Mouse (Mus musculus): ENCODE data around the gene Itpkb. TPM values are rescaled to one million over a fixed set of nuclear protein-coding genes. Genes with fewer than 3 reads are reported as not detected.

The Itpkb gene
- polyA plus RNA-seq, 1 experiment from 2014 or later = 3.4 TPM

GRCm38 (mm10) chr1:180393873-180394272 is 63.6 kb downstream of the Itpkb start:
- WGBS = 89% methylated on average over 12 of the region's 12 CpGs
- Histone ChIP-seq H3K9me3 (no peaks in the 10 kb centered on the region), H3K4me2 (no peak overlapping the region), H3K9ac (no peak overlapping the region), H3K27me3 (no peaks in the 10 kb centered on the region), H3K4me3 (no peak overlapping the region), H3K27ac (no peak overlapping the region), H3K4me1 (replicated peaks) (no peaks in the 10 kb centered on the region; the same call in 1 of the 2 replicates), H3K36me3 (no peaks in the 10 kb centered on the region)
- no peak; the same call in 1 of the 2 replicates for ATAC-seq (ENCODE audit: low FRiP score)

DNA sequence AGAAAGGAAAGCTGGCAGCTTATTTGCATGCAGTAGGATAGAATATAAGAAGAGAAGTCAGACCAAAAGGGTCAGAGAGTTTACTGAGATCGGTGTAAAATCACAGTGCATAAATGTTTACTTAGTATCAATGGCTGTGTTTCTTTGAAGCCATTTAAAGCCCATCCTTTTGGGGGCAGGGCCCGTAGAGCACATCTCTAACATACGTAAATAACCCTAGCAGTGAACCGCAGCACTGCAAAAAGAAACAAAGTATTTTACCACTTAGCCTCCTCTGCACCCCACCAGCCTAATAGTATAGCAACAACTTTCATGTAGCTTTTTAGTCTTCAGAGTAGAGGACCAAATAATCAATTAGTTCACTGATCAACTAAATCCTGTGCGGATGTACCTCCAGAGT is 67.4 kb downstream of the Itpkb start:
- H3K27ac ChIP-seq = no peak overlapping the region
- no peaks in the 10 kb centered on the region for H3K36me3 ChIP-seq
- H3K4me2 ChIP-seq = no peak overlapping the region
- H3K4me3 ChIP-seq = no peak overlapping the region
- no peaks in the 10 kb centered on the region for H3K4me1 ChIP-seq (replicated peaks)
- H3K27me3 ChIP-seq = no peaks in the 10 kb centered on the region
- H3K9me3 ChIP-seq = no peaks in the 10 kb centered on the region
- ATAC-seq (ENCODE audit: low FRiP score) = no peak
- 72% methylated on average over 5 of the region's 5 CpGs for WGBS
- H3K9ac ChIP-seq = no peak overlapping the region

- no peaks in the 10 kb centered on the region for H3K9me3 ChIP-seq
- H3K4me2 ChIP-seq = no peak overlapping the region
- no peak for ATAC-seq (ENCODE audit: low FRiP score)
- H3K27ac ChIP-seq = no peak overlapping the region
- H3K4me1 ChIP-seq (replicated peaks) = no peaks in the 10 kb centered on the region; the same call in 1 of the 2 replicates
- H3K27me3 ChIP-seq = no peaks in the 10 kb centered on the region
- 78% methylated on average over 3 of the region's 3 CpGs for WGBS
- no peaks in the 10 kb centered on the region for H3K36me3 ChIP-seq
- H3K4me3 ChIP-seq = no peak overlapping the region
- no peak overlapping the region for H3K9ac ChIP-seq
These were observed 68.2 kb downstream of the Itpkb start for GRCm38 (mm10) chr1:180398446-180398845.

DNA sequence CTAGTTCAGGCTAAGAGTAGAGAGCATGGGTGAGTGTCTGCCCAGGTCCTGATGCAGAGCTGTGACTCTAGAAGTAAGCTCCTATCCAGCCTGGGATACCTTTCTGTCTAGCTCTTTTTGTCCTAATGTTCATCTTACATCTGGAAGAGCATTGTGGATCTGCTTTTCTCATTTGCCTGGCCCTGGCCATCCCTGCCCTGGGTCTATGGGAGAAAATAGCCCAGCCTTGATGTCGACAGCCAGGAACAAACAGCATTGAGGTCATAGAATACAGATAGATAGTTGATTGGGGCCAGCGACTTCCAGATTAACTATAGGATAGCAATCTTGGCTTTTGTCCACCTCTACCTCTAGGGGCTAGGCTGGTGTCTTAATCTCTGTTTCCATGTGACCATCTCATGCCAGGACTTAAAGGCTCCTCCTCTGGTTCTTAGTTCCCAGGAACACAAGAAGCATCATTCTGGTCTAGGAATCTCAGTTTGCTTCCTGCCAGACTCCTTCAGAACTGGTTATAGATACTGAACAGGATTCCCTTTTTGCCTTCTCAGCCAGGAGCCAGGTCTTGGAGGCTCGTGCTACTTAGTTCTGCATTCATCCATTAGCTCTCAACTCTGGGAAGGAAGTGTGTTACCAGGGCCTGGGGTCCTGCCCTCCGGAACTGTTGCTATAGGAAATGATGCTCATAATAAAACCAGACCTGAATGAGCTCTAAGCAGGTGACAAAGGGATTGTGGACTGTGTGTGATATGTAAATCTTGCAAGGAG is 70.6 kb downstream of the Itpkb start:
- H3K36me3 ChIP-seq = no peaks in the 10 kb centered on the region
- no peaks in the 10 kb centered on the region for H3K9me3 ChIP-seq
- no peak overlapping the region for H3K4me3 ChIP-seq
- H3K4me2 ChIP-seq = no peak overlapping the region
- H3K9ac ChIP-seq = no peak overlapping the region
- peaks cover 3% of the 10 kb centered on the region; the same call in 1 of the 2 replicates for H3K4me1 ChIP-seq (replicated peaks)
- H3K27me3 ChIP-seq = no peaks in the 10 kb centered on the region
- ATAC-seq (ENCODE audit: low FRiP score) = no peak
- WGBS = 86% methylated on average over 4 of the region's 4 CpGs
- H3K27ac ChIP-seq = no peak overlapping the region

DNA sequence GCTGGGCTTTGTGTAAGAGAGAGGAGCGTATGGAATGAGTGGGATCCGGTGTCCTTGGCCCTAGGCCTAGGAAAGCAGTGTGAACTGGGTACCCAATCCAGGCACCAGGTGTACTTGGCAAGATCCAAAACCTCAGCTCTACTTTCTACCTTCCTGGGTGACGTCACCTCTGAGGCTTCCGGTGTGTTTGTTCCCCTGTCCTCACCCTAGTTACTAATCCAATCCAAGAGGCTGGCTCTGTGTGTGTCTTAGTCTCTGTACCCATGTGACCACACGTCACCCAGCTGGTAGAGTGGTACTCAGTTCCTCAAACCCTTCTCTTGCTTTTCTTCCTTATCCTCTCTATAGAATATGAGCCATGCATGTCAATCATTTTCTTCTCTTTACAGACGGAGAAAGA is 71.4 kb downstream of the Itpkb start:
- WGBS = 90% methylated on average over 6 of the region's 6 CpGs

DNA sequence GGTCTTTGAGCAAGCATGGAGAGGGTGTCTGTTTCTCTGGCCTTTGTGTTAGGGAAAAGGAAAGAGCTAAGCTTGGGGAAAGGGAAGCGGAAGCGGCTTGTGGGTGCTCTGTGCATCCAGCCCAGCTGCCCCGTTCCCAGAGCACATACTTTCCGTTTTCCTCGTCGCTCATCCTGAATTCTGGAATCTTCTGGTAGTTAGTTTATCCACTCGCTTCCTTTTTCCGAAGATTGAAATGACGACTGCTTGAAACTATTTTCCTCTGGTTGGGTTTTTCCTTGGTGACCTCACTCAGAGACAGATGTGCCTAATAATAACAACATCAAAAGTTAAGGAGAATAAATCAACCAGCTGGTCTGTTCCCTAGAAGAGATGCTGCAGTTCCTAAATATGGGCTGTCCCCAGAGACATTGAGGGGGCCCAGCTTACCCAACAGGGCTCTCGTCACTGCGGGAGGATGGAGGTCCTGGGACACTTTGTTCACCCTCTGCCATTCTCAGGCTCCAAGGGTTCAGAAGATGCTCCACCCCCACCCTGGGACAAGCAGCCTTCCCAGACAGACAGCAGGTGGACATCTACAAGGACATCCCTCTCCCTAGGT is 72.3 kb downstream of the Itpkb start:
- H3K9ac ChIP-seq = no peak overlapping the region
- no peak overlapping the region for H3K27ac ChIP-seq
- H3K4me3 ChIP-seq = no peak overlapping the region
- peaks cover 16% of the 10 kb centered on the region for H3K4me1 ChIP-seq (replicated peaks)
- no peaks in the 10 kb centered on the region for H3K36me3 ChIP-seq
- H3K4me2 ChIP-seq = no peak overlapping the region
- no peak for ATAC-seq (ENCODE audit: low FRiP score)
- WGBS = 89% methylated on average over 11 of the region's 11 CpGs
- no peaks in the 10 kb centered on the region for H3K27me3 ChIP-seq
- no peaks in the 10 kb centered on the region for H3K9me3 ChIP-seq

More for the DNA sequence above, 71.4 kb downstream of the Itpkb start:
- Histone ChIP-seq H3K9me3 (no peaks in the 10 kb centered on the region), H3K9ac (no peak overlapping the region), H3K4me2 (no peak overlapping the region), H3K27ac (0 out of 2 replicates have a peak overlapping the region, but pooled peaks have one; percentile 18), H3K4me3 (no peak overlapping the region), H3K27me3 (no peaks in the 10 kb centered on the region), H3K4me1 (replicated peaks) (peaks cover 8% of the 10 kb centered on the region), H3K36me3 (no peaks in the 10 kb centered on the region)
- no peak for ATAC-seq (ENCODE audit: low FRiP score)

- Histone ChIP-seq H3K9me3 (no peaks in the 10 kb centered on the region), H3K27me3 (no peaks in the 10 kb centered on the region), H3K36me3 (no peaks in the 10 kb centered on the region), H3K4me2 (no peak overlapping the region), H3K4me3 (no peak overlapping the region), H3K9ac (no peak overlapping the region), H3K27ac (no peak overlapping the region; the same call in none of the 2 replicates), H3K4me1 (replicated peaks) (peaks cover 19% of the 10 kb centered on the region)
- 92% methylated on average over 8 of the region's 8 CpGs for WGBS
- ATAC-seq (ENCODE audit: low FRiP score) = no peak
These were observed 73.0 kb downstream of the Itpkb start for GRCm38 (mm10) chr1:180403357-180403693.

- 73% methylated on average over 32 of the region's 32 CpGs for WGBS
- H3K9me3 ChIP-seq = no peaks in the 10 kb centered on the region
- H3K4me2 ChIP-seq = no peak overlapping the region
These were observed 73.7 kb downstream of the Itpkb start for GRCm38 (mm10) chr1:180403694-180404606.

GRCm38 (mm10) chr1:180404706-180405105 is 74.4 kb downstream of the Itpkb start:
- Histone ChIP-seq H3K4me3 (no peak overlapping the region), H3K27ac (peak overlapping the region; percentile 60), H3K9me3 (no peaks in the 10 kb centered on the region), H3K4me1 (replicated peaks) (peaks cover 19% of the 10 kb centered on the region), H3K27me3 (no peaks in the 10 kb centered on the region), H3K4me2 (no peak overlapping the region), H3K9ac (no peak overlapping the region), H3K36me3 (no peaks in the 10 kb centered on the region)
- no peak for ATAC-seq (ENCODE audit: low FRiP score)
- WGBS = 91% methylated on average over 3 of the region's 3 CpGs

More at GRCm38 (mm10) chr1:180403694-180404606, 73.7 kb downstream of the Itpkb start:
- ATAC-seq (ENCODE audit: low FRiP score) = no peak
- H3K4me3 ChIP-seq = no peak overlapping the region
- H3K27ac ChIP-seq = peak overlapping the region; percentile 60
- H3K9ac ChIP-seq = no peak overlapping the region
- no peaks in the 10 kb centered on the region for H3K36me3 ChIP-seq
- no peaks in the 10 kb centered on the region for H3K27me3 ChIP-seq
- H3K4me1 ChIP-seq (replicated peaks) = peaks cover 19% of the 10 kb centered on the region

- H3K27ac ChIP-seq = no peak overlapping the region
- H3K9ac ChIP-seq = peak overlapping the region; percentile 13; the same call in 1 of the 2 replicates
- H3K9me3 ChIP-seq = no peaks in the 10 kb centered on the region
- H3K4me1 ChIP-seq (replicated peaks) = peaks cover 19% of the 10 kb centered on the region
- no peaks in the 10 kb centered on the region for H3K27me3 ChIP-seq
- no peak overlapping the region for H3K4me3 ChIP-seq
- ATAC-seq (ENCODE audit: low FRiP score) = no peak
- H3K4me2 ChIP-seq = no peak overlapping the region
- no peaks in the 10 kb centered on the region for H3K36me3 ChIP-seq
- 87% methylated on average over 9 of the region's 9 CpGs for WGBS
These were observed 75.5 kb downstream of the Itpkb start for GRCm38 (mm10) chr1:180405576-180406335.

GRCm38 (mm10) chr1:180406336-180407035 is 76.2 kb downstream of the Itpkb start:
- Histone ChIP-seq H3K36me3 (no peaks in the 10 kb centered on the region), H3K27ac (no peak overlapping the region), H3K9me3 (no peaks in the 10 kb centered on the region), H3K4me1 (replicated peaks) (peaks cover 19% of the 10 kb centered on the region), H3K4me3 (no peak overlapping the region), H3K4me2 (no peak overlapping the region), H3K9ac (peak overlapping the region; percentile 13; the same call in 1 of the 2 replicates), H3K27me3 (no peaks in the 10 kb centered on the region)
- no peak for ATAC-seq (ENCODE audit: low FRiP score)
- 73% methylated on average over 11 of the region's 11 CpGs for WGBS
